Mouse (Mus musculus) gastrocnemius, adult 8-10 months (tissue): ENCODE measurements around the gene Cyp4f17. TPM values are rescaled to one million over a fixed set of nuclear protein-coding genes. Genes with fewer than 3 reads are reported as not detected.
"Not testable (repeated sequence)": the region's sequence is repeated elsewhere in the genome, so short reads cannot be mapped to it uniquely, and the experiment has no call there.

Experiments
- DNase-seq, 2 experiments: peaks; one replicate each; pipeline ENCODE4 v3.0.0; 2022; ENCODE audit warnings: low spot score in 2 of 2
- total RNA-seq, 4 experiments: library from RNA; stranded (reverse); gene quantifications; 2 replicates each; pipeline ENCODE4 v1.2.4; 2022

Gene Cyp4f17
- 1 to 10 TPM; 1.6 to 2.6 (median 1.7) TPM for total RNA-seq

GRCm38 (mm10) chr17:32505851-32506728 lies at the start of gene Cyp4f17:
Gene Cyp4f17 (plus strand): TSS chr17:32506050.
- peak in 1 of 2 experiments; percentile 9 for DNase-seq

GRCm38 (mm10) chr17:32468494-32468893 lies 37.4 kb upstream of the Cyp4f17 start:
- no peak for DNase-seq

- DNase-seq: no peak
These were observed 35.1 kb upstream of the Cyp4f17 start for GRCm38 (mm10) chr17:32470795-32471194.

- DNase-seq: no peak
These were observed 33.7 kb upstream of the Cyp4f17 start for GRCm38 (mm10) chr17:32472176-32472575.

GRCm38 (mm10) chr17:32474954-32475560 lies 30.8 kb upstream of the Cyp4f17 start:
- DNase-seq: no peak

- DNase-seq: no peak
These were observed 28.6 kb upstream of the Cyp4f17 start for GRCm38 (mm10) chr17:32477204-32477603.

GRCm38 (mm10) chr17:32478727-32479126 lies 27.1 kb upstream of the Cyp4f17 start:
- no peak for DNase-seq

- DNase-seq: no peak
These were observed 26.0 kb upstream of the Cyp4f17 start for GRCm38 (mm10) chr17:32479554-32480506.

- DNase-seq: no peak
These were observed 24.1 kb upstream of the Cyp4f17 start for GRCm38 (mm10) chr17:32481766-32482165.

- DNase-seq: peak; percentile 51 to 70
These were observed 22.6 kb upstream of the Cyp4f17 start for GRCm38 (mm10) chr17:32483200-32483599.

GRCm38 (mm10) chr17:32492349-32492980 lies 13.4 kb upstream of the Cyp4f17 start:
- DNase-seq: peak in 1 of 2 experiments; percentile 15

- DNase-seq: peak; percentile 18 to 33
These were observed 11.2 kb upstream of the Cyp4f17 start for GRCm38 (mm10) chr17:32494601-32495000.

GRCm38 (mm10) chr17:32500511-32500910 lies 5.3 kb upstream of the Cyp4f17 start:
- DNase-seq: not testable (repeated sequence)

GRCm38 (mm10) chr17:32501051-32501450 lies 4.8 kb upstream of the Cyp4f17 start:
- DNase-seq: no peak

- DNase-seq: no peak
These were observed 2.7 kb upstream of the Cyp4f17 start for GRCm38 (mm10) chr17:32503111-32503510.

- no peak for DNase-seq
These were observed 937 bp downstream of the Cyp4f17 start for GRCm38 (mm10) chr17:32506729-32507245.

GRCm38 (mm10) chr17:32516126-32516525 lies 10.3 kb downstream of the Cyp4f17 start:
- no peak for DNase-seq

GRCm38 (mm10) chr17:32521981-32522380 lies 16.1 kb downstream of the Cyp4f17 start:
- no peak for DNase-seq

GRCm38 (mm10) chr17:32522386-32522785 lies 16.5 kb downstream of the Cyp4f17 start:
- no peak for DNase-seq

- no peak for DNase-seq
These were observed 17.0 kb downstream of the Cyp4f17 start for GRCm38 (mm10) chr17:32522816-32523215.

- DNase-seq: no peak
These were observed 18.0 kb downstream of the Cyp4f17 start for GRCm38 (mm10) chr17:32523895-32524294.
